14 mouse cellular contexts compared by ENCODE assay signal in the genomic region with DNA sequence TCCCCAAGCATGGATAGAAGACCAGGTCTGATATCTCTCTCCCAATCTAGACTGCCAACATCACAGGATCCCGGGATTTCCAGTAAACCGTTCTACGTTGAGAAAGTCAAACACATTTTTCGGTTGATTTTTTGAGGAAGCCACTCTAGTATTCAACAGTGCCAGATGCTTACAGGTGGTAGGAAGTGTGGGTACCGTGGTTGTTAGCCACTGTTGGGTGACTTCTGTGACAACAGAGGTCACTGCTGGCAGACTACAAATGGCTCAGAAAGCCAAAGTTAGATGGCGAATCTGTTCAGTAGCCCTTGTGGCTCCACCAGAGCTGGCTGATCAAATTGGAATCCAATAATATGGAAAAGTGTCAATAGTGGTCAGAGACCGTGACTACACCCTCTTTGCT.
"Had no signal": no experiment of that assay in that cellular context is flagged by ENCODE, and none has a peak within 500 bp of the region (broad histone marks: within the 10 kb centered on the region; RNA-seq: fewer than 3 reads in every experiment).

No protein-coding gene starts in this region.

- H3K27ac ChIP-seq: limb, embryonic 10.5 days; limb, embryonic 13.5 days; midbrain, embryonic 13.5 days had no signal

- H3K9me3 ChIP-seq: limb, embryonic 10.5 days; limb, embryonic 13.5 days; liver, embryonic 12.5 days; liver, embryonic 15.5 days; midbrain, embryonic 13.5 days had no signal

- H3K4me3 ChIP-seq: limb, embryonic 10.5 days; limb, embryonic 13.5 days; liver, embryonic 12.5 days; liver, embryonic 15.5 days; midbrain, embryonic 13.5 days had no signal

- H3K9ac ChIP-seq: limb, embryonic 13.5 days; liver, embryonic 12.5 days; liver, embryonic 15.5 days; midbrain, embryonic 13.5 days had no signal

- H3K4me2 ChIP-seq: limb, embryonic 13.5 days; liver, embryonic 12.5 days; liver, embryonic 15.5 days; midbrain, embryonic 13.5 days had no signal

- H3K4me1 ChIP-seq: limb, embryonic 10.5 days; limb, embryonic 13.5 days; midbrain, embryonic 13.5 days had no signal

- H3K27me3 ChIP-seq: limb, embryonic 13.5 days; liver, embryonic 12.5 days; liver, embryonic 15.5 days; midbrain, embryonic 13.5 days had no signal

- DNase-seq: kidney, adult 18-20 months; kidney, adult 9 months; kidney, postnatal 14 days; kidney, postnatal 4 days; lung, adult 2 months; lung, postnatal 14 days; lung, postnatal 4 days; thymus, adult 18-20 months; thymus, postnatal 36 days had no signal

- ATAC-seq: liver, embryonic 12.5 days; midbrain, embryonic 13.5 days had no signal
